Mouse (Mus musculus) splenic B cell, adult 2 months (primary cell): Measurements from ENCODE around the gene Slc17a5.
"Not testable (repeated sequence)": the region's sequence is repeated elsewhere in the genome, so short reads cannot be mapped to it uniquely, and the experiment has no call there.

Experiments
- DNase-seq: peaks from one replicate; pipeline ENCODE4 v3.0.0-alpha.2; 2011; ENCODE audit warnings: low read depth, low spot score
- H3K27me3 ChIP-seq: 2 replicates; pipeline ENCODE4 v1.6.1; 2012; ENCODE audit warnings: mild to moderate bottlenecking, low read length, moderate library complexity, mixed read lengths; ENCODE audit not compliant: control insufficient read depth, poor library complexity, insufficient read depth, severe bottlenecking
- H3K36me3 ChIP-seq: 2 replicates; pipeline ENCODE4 v1.6.1; 2012; ENCODE audit warnings: mild to moderate bottlenecking, low read length, moderate library complexity, mixed read lengths; ENCODE audit not compliant: control insufficient read depth, poor library complexity, insufficient read depth, severe bottlenecking

Gene Slc17a5

GRCm38 (mm10) chr9:78491169-78491568 is 96.7 kb downstream of the Slc17a5 start:
- Histone ChIP-seq H3K36me3 (no peaks in the 10 kb centered on the region), H3K27me3 (no peaks in the 10 kb centered on the region)
- DNase-seq, result no peak

GRCm38 (mm10) chr9:78488890-78489420 is 98.9 kb downstream of the Slc17a5 start, which contains the start of gene Eef1a1:
TSS of gene Eef1a1 (minus strand) at chr9:78489151.
- peak; percentile 83 for DNase-seq
- Histone ChIP-seq H3K36me3 (no peaks in the 10 kb centered on the region), H3K27me3 (no peaks in the 10 kb centered on the region)

DNA sequence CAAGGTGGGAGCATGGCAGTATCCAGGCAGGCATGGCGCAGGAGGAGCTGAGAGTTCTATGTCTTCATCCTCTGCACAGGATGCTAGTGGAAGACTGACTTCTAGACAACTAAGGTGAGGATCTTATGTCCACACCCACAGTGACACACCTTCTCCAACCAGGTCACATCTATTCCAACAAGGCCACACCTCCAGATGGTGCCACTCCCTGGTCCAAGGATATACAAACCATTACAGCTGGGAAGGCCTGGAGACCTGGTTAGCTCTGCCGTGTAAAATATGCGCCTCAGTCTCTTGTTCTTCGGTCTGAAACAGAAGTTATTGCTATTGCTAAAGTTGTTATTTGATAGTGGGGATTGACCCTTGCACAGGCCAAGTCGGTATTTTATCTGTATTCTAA is 99.8 kb downstream of the Slc17a5 start:
- H3K36me3 ChIP-seq, H3K27me3 ChIP-seq, DNase-seq: not testable (repeated sequence)
